Mouse (Mus musculus) embryonic fibroblast, embryonic 13.5 days (primary cell): ENCODE measurements at regions not wholly inside any gene's neighbourhood (a gene's known extent, or its start where the extent isn't known, plus 50 kb on each side); places are given as distances from the start of the nearest gene placed in this dataset.

Source experiments
- H3K27ac ChIP-seq: 2 replicates; pipeline ENCODE4 v1.5.1; 2012; ENCODE audit warnings: low read length, control low read depth, inconsistent platforms; ENCODE audit not compliant: insufficient read depth
- H3K4me1 ChIP-seq: 2 replicates; pipeline ENCODE4 v1.6.1; 2011; ENCODE audit warnings: low read length; ENCODE audit not compliant: control insufficient read depth, insufficient read depth
- H3K4me3 ChIP-seq: 2 replicates; pipeline ENCODE4 v1.5.1; 2011; ENCODE audit warnings: mild to moderate bottlenecking, control low read depth, low read length; ENCODE audit not compliant: insufficient read depth
- CTCF ChIP-seq: IDR thresholded peaks from 2 replicates; pipeline ENCODE4 v1.5.1; 2011; ENCODE audit warnings: mild to moderate bottlenecking, control low read depth, low read length, moderate library complexity, borderline replicate concordance; ENCODE audit not compliant: insufficient read depth
- POLR2A ChIP-seq: IDR thresholded peaks from 2 replicates; pipeline ENCODE4 v1.6.1; 2011; ENCODE audit warnings: low read depth, mild to moderate bottlenecking, control low read depth, low read length, moderate library complexity

DNA sequence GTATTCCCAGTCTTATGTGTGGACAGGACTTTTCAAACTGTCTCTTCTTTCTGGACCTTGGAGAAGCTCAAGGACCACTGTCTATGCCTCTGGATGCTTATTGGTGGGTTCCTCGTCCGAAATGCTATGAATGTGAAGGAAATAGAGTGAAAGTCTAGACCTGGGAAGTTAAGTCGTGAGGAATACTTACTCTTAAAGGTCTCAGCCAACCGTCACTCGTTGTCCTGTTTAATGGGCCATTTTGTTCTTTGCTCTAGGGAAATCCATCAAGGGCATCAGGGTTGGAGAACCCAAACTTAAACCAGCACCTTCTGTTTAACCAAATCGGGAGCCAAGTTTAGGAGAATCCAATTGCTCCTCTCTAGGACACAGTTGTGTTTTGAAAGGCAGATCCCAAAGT lies 247.3 kb upstream of the Nfe2l3 start:
- no peak overlapping the region for H3K4me3 ChIP-seq

DNA sequence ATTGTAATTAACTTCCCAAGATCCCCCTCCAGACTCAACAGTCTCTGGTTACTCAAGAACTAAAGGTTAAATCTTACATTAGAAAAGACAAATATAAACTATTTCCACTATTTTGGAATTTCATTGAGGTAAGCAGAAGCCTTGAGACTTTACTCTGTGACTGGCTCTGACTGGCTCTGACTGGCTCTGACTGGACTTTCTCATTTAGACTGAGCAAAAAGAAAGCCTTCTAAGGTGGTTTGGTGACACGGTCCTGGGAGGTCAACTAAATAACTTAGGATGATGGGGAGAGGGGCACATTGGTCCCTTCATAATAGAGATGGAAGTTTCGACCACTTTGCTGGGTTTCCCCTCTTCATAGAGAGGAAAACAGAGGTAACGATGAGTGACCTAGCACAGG lies 243.3 kb upstream of the Nfe2l3 start:
- Histone ChIP-seq H3K4me3 (no peak overlapping the region), H3K4me1 (no peaks in the 10 kb centered on the region), H3K27ac (no peak overlapping the region)
- TF ChIP-seq POLR2A (no peak), CTCF (no peak)

More for the DNA sequence above, 247.3 kb upstream of the Nfe2l3 start:
- Histone ChIP-seq H3K4me1 (no peaks in the 10 kb centered on the region), H3K27ac (no peak overlapping the region)
- no peak for TF ChIP-seq POLR2A
- TF ChIP-seq CTCF, result no peak

DNA sequence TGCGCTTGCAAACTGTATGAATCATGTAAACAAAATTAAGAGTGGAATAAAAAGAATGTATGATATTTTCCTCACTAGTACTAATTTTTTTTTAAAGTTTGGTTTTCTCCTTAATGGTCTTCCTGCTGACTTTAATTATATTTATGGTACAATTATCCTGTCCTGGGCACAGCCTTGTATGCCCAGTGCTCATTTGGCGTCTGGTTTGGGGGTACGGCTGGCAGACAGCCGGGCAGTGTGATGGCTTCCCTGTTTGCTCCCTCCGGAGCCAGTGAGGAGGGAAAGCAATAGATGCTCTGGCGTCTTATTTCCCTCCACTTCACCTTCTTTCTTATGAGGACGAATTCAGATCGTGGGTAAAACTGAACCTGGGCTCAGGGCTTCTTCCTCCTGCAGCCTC lies 239.6 kb upstream of the Nfe2l3 start:
- Histone ChIP-seq H3K4me1 (no peaks in the 10 kb centered on the region), H3K27ac (no peak overlapping the region), H3K4me3 (no peak overlapping the region)
- TF ChIP-seq POLR2A, result no peak
- no peak for TF ChIP-seq CTCF

DNA sequence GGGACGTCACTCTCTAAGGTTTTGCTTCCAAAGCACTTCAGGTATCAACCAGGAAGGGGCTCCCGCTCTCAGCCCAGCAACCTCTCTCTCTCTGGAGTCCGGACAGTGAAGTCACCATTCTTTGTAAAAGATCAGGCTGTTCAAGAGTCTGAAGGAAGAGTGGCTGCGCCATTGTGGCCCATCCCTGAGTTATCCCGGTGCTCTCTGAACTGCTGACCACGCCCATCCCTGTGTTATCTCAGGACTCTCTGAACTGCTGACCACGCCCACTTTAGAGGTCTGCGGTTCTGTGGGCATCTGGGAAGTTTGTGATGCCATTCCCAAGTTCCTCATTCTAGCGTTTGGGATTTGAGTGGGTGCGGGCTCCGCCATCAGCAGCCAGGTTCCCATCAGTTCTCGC lies 239.1 kb upstream of the Nfe2l3 start:
- H3K4me3 ChIP-seq, result no peak overlapping the region
- TF ChIP-seq CTCF (no peak), POLR2A (no peak)
- H3K4me1 ChIP-seq, result no peaks in the 10 kb centered on the region
- no peak overlapping the region for H3K27ac ChIP-seq

DNA sequence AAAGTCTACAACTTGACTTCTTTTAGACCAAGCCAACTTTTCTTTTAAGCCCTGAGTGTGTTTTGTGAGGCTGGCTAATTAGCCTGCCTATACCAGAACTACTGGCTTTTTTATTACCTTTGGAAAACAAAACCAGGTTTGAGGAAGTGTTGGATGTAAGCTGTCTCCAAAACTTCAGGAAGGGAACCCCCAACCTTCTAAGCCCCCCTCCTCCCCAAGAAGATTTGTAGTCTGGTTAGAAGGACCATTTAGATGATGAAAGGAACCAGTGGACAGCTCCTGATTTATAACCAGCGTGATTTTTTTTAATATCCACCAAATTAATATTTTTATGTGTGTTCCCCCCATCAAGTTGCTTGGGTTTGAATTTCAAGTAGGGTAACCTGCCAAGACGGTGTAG lies 236.1 kb upstream of the Nfe2l3 start:
- TF ChIP-seq POLR2A, result no peak
- no peak for TF ChIP-seq CTCF
- Histone ChIP-seq H3K4me3 (no peak overlapping the region), H3K4me1 (no peaks in the 10 kb centered on the region), H3K27ac (no peak overlapping the region)

DNA sequence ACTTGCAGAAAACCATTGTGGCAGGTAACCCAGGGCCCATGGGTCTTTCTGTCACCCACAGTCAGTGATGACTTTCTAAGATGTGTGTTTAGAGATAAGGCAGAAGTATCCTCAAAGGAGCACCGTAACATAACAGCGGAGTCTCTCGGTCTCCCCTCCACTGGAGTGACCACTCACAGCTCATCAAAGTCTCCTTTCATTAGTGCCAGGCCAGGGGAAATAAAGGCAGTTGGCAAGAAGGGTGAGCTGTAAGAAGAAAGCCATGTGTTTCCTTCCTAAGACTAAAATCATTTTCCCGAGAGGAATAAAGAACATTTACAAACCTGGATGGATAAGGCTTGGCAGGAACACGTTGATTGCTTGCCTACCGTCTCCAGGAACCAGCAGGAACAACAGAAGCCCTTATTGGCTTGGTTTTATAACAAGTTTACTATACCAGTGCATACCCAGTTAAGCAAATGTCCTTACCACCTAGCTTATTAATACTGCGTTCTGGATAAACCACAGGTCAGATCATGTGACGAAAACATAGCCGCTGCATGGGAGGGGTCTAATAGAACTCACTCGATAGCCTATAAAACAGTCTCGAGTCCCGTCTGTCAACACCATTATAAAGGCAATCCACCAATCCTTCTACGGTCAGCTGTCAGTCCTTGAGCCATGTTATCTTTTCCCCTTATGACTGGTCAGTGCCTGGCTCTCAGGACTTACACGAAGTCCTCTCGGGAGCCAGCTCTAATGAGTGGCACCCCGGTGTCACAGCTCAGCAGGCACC lies 235.3 kb upstream of the Nfe2l3 start:
- TF ChIP-seq POLR2A (no peak), CTCF (no peak)
- Histone ChIP-seq H3K4me3 (no peak overlapping the region), H3K27ac (no peak overlapping the region), H3K4me1 (no peaks in the 10 kb centered on the region)

DNA sequence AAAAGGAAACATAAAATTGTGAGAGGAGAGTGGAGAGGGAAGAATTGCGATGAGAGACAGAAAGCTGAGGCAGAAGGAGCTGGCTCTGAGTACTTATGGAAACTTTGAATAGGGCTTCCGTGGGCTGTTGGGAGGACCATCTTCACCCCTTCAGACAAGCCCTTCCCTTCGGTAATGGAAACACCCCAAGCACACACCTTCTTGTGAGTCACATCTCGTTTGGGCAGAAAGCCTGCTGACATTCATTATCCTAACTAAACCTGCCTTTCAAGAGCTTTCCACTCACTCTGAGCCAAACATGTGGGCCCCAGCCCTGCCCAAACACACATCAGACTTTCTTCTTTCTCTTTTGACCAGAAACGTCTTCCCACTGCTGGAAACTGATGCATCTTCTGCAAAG lies 232.3 kb upstream of the Nfe2l3 start:
- no peaks in the 10 kb centered on the region for H3K4me1 ChIP-seq
- no peak overlapping the region for H3K4me3 ChIP-seq
- TF ChIP-seq POLR2A (no peak), CTCF (no peak)
- H3K27ac ChIP-seq, result no peak overlapping the region

DNA sequence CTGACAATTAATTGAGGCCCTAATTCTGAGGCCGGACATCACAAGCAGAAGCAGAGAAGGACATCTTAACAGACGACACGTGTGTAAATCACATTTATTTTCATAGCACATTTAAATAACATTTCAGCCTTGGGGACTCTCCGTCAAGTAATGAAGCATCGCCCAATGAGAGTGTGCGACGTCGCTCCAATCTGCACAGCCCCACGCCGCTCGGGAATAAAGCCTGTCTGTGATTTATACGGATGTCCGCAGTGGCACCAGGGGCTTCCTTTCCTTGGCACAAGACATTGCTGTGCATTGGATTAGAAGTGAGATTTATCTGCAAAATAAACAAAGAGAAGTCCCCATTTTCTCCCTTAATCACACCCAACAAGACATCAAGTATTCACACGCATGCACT lies 231.6 kb upstream of the Nfe2l3 start:
- no peak overlapping the region for H3K4me3 ChIP-seq
- no peak overlapping the region for H3K27ac ChIP-seq
- no peak for TF ChIP-seq CTCF
- TF ChIP-seq POLR2A, result no peak
- H3K4me1 ChIP-seq, result no peaks in the 10 kb centered on the region

DNA sequence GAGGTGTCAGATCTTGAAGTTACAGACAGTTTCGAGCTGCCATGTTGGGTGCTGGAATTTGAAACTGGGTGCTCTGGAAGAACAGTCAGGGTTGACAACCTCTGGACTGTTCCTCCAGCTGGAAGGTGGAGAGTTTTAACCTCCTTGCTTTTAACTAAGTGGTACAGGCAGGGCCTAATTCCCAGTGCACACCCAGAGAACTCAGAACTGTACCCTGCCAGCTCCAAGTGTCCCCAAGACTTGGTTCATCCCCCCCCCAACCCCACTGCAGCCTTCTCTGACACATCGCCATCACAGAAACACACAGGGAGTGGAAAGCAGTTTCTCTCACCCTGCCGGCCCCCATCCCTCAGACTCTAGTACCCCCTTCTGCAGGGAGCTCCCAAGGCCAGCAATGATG lies 228.2 kb upstream of the Nfe2l3 start:
- H3K4me3 ChIP-seq, result no peak overlapping the region
- no peak for TF ChIP-seq CTCF
- TF ChIP-seq POLR2A, result no peak
- no peak overlapping the region for H3K27ac ChIP-seq
- H3K4me1 ChIP-seq, result peaks cover 2% of the 10 kb centered on the region; the same call in 1 of the 2 replicates

DNA sequence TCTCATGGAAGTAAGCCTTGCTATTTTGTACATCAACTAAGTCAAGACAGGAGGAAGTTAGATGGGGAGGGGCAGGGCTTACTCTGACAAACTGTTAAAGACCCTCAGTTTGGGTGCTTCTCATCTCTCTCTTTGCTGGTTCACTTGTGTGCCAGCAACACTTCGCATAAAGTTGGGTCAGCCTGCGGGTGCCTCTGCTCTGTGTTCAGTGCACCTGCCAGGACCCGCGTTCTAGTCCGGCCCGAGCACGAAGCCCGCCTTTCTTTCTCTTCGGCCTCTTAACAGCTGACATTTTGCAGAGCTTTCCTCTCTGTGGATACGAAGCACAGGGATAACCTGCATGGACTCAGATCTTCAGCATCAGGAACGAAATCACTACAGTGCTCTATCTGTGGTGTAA lies 227.1 kb upstream of the Nfe2l3 start:
- no peak overlapping the region for H3K4me3 ChIP-seq
- H3K27ac ChIP-seq, result no peak overlapping the region
- peaks cover 4% of the 10 kb centered on the region for H3K4me1 ChIP-seq
- TF ChIP-seq CTCF (no peak), POLR2A (no peak)
